Mouse (Mus musculus) lung, adult 18-20 months (tissue): ENCODE measurements around the gene Ankrd31.
A peak's percentile ranks its signal among the peaks of the same experiment; 100 is the strongest.
"Not testable (repeated sequence)": the region's sequence is repeated elsewhere in the genome, so short reads cannot be mapped to it uniquely, and the experiment has no call there.

Experiments used
- DNase-seq, 2 experiments: peaks; one replicate each; pipeline ENCODE4 v3.0.0; 2022; ENCODE audit warnings: mixed read lengths in 2 of 2

The Ankrd31 gene

DNA sequence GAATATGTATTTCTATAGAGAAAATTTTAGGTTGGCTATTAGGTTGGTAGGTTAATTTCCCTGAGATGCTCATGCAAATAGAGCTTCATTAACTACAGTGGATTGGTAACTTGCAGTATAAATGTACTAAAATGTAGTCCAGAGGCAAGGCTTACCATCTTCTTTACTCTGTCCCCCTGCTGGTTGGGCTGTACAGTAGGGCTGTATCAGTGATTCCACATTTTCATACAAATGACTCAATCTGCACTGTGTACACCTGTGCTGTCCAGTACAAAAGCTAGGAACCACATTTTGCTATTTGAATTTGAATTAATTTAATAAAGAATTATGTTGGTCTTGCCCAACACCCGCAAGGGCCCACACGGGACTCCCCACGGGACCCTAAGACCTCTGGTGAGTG lies 111.1 kb downstream of the Ankrd31 start:
- DNase-seq, result no peak

DNA sequence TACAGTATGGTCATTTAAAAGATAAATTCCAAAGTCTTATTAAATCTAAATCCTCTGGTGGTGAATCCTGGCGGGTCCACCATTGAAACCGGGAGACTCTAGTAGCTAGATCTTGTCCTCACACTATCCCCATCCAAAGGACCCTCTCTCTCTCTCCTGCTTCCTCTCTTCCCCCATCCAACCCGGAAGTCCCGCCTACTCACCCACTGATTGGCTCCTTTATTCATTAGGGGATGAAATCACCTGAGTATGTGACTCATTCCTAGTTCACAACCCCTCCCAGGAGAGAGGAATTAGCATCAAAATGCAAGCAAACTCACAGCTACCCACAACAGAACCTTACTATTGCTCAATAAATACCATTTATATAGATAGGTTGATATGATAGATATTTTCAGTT lies 122.7 kb downstream of the Ankrd31 start:
- no peak for DNase-seq

DNA sequence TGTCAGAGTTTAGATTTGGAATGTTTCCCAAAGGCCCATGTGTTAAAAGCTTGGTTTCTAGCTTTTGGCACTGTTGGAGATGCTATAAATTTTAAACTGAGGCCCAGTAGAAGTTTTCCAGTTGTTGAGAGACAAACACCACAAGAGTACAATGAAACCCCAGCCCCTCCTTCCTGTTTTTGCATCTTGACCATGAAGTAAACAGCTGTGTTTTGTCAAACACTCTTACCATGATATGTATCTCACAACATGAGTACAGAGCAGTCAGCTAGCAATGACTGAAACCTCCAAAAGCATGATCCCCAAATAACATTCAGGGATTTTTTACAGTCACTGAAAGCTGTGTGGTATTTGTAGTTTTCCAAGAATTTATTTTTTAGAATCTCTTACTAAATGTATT lies 126.0 kb downstream of the Ankrd31 start:
- DNase-seq, result no peak

DNA sequence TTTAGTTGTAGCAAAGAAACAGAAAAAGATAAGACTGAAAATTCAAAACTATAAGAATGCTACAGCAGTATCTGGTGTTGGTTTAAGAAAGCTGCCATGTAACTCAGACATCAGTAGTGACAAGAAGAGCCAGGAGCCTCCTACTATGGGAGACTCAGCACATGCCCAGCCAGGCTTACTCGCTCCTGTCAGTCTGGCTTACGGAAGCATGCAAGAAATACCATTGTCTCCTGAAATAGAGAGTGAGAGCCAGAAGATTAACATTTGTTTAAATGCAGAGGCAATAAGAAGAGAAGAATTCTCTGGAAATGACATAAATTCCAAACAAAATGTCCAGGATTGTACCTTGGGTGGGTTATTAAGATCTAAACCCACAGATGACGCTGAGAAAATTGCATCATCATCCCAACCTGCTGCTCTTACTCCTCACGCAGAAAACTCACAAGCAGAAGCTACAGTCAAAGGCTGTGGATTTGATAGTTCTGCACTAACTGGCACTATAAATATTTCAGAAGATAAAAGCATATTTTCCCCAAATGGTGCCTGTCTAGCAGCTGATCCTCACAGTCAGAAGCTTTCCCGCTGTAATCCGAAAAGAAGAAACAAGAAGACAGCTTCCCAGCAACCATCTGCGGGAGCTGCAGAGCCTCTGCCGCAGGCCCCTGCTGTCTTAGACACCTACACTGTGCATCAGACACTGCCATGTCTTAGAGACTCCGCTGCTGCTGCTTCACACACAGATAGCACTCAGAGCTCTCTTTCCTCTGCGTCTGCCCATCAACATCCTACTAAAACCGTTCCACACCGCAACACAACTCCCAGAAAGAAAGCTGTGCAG lies 130.4 kb downstream of the Ankrd31 start:
- DNase-seq, result no peak

DNA sequence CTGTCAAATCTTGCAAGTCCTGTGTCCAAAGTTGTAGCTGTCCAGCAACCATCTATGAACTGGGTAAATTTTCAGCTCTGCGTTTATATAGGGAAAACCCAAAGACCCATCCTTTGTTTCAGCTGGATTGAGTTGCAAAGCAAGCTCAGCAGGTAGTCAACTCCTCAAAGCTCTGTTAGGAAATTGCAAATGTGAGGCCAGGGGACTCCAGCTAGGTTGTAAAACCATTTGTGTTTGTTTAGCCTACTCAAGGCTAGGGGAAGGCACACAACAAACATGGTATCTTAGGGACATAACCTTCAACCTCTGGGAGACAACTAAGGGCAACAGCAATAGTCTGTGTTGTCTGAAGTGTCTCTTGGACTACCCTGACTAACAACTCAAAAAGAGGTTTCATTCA lies 136.5 kb downstream of the Ankrd31 start:
- no peak for DNase-seq

DNA sequence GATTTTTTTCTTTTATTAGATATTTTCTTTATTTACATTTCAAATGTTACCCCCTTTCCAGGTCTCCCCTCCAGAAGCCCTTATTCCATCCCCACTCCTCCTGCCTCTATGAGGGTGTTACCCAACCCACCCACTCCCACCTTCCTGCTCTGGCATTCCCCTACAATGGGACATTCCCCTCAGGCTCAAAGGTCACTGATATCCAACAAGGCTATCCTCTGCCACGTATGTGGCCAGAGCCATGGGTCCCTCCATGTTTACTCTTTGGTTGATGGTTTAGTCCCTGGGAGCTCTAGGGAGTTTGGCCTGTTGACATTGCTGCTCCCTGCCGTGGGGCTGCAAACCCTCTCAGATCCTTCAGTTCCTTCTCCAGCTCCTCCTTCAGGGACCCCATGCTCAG lies 141.9 kb downstream of the Ankrd31 start:
- no peak for DNase-seq

DNA sequence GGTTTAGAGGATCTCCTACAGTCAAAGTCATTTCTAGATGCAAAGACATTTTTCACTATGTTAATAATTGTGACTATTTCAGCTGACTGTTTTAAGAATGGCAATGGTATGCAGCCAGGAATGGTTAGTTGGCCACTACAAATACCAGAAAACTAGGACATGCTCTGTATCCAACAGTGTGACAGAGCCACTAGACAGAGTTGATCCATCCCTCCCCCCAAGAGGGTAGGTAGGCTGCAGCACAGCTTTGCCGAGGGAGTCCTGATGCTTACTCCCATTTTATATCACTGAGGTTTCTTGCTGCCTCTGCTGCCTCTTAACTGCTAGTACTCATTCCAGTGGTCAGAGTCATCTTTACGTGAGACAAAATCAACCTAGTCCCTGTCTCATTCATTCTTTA lies 147.1 kb downstream of the Ankrd31 start:
- no peak for DNase-seq

DNA sequence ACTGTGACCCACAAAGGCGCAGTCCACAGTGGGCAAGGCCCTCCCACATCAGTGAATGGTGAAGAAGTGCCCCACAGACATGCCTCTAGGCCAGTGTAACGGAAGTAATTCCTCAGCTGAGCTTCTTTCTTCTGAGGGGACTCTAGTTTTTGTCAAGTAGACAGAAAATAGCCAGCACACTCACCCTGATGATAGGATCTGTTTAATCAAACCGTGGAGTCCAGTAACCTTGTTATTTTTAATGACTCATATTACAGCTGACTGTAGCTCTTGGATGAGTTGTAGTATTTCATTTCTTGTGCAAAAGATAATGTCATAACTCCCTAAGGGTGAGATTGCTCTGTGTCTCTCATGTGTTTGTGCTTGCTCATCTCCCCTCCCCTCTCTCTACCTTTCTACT lies 158.6 kb downstream of the Ankrd31 start:
- no peak for DNase-seq

DNA sequence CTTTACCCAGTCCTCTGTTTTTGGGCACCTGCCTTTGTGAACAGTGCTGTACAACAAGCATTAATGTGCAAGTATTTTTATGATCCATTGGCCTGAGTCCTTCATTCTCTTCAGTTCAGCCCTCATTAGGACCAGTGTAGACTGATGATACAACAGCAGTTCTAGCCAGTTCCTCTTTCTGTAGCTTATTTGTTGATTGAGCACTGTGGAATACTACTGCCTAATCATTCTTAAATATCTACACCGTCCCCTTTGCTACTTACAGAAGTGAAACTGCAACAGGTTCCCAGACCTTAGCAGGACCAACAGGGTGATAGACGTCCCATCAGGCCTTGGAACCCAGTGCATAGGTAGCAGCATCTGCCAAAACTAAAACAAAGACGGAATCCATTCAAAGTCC lies 163.1 kb downstream of the Ankrd31 start:
- DNase-seq, result no peak

DNA sequence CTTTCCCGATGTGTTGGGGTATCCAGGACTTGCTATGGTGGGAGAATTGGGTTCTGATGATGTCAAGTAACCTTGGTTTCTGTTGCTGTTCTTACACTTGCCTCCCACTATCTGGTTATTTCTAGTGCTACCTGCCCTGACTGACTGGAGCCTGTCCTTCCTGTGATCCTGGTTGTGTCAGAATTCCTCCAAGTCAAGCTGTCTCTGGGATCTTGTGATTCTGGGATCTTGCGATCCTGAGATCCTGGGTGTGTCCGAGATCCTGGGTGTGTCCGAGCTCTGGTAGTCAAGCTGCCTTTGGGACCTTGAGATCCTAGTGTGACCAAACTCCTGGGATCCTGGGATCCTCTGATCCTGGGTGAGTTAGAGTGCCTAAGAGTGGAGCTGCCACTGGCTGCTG lies 175.1 kb downstream of the Ankrd31 start:
- DNase-seq, result not testable (repeated sequence)

DNA sequence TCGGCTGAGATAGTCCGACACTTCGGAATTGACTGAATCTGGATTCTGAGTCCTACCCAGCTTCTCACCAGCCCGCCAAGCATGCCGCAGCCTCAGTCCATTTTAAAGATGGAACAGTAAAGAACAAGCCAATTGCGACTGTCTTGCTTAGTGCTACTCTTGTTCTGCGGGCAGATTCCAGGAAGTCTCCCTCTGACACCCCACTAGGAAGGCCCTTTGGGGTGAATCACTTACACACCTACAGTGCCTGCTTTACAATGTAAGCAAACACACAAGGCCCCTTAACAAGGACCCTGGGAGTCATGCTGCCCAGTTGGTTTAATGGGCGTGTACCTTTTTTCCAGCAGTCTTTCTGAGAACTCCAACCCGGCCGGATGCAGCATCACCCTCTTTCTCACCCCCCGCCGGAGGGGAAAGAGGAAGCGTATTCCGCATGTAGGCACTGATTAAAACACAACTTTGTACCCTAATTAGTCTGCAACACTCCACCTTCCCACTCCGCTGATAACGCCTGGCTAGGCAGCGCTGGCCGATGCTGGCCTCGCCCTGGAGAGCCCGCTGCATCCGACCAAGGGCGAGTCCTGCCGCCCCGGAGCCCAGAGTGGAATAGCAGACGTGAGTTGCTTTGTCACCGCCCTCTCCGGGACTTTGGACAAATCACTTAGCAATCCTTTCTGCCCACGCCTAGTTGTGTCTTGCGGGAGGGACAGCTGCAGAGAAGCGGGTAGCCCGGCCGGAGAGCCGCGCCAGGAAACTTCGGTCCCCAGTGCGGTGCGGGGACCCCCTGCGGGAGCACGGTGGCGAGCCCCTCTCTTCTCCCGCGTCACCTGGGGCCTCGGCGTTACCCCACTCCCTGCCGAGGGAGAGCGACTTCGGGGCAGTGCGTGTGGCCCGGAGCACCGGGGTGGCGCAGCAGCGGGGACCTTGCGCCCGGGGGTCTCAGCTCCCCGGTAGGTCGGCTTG lies 176.2 kb downstream of the Ankrd31 start, which contains the start of gene Gcnt4:
Gene Gcnt4, plus strand, starts transcription at position 691 of the 963 bp plus-strand sequence.
- peak; percentile 15 to 39 for DNase-seq

DNA sequence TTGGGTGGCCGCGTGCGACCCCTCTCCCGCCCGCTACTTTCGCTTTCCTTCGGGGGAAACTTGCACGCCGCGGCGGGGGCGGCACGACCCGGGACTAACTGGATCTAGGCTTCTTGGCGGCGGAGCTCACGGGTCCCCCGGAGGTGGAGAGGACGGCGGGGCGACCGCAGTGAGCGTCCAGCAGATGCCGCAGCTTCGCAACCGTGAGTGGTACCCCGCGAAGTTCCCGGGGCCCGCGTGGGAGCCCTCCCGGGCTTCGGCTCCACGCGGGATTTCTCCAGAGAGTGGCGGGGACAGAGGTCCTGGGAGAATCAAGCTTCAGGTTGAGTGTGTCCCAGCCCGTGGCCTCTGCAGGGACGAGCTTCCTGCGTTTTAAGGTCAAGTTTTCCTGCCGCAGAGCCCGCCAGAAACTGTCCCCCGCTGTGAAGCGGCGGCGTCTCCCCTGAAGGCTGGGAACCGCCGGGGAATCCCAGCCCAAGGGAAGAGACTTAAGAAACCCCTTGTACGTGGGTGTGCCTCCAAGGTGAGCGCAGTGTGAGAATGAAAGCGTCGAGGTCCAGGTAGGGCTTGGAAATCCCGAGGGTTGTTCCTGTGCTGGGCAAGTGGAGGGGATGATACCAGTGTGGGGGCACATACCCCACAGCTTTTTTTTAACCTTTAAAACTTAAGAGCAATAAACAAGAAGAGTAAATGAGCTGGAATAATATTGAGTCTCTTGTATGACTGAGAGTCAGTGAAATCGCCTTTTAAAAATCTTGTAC lies 177.1 kb downstream of the Ankrd31 start:
- DNase-seq, result no peak

DNA sequence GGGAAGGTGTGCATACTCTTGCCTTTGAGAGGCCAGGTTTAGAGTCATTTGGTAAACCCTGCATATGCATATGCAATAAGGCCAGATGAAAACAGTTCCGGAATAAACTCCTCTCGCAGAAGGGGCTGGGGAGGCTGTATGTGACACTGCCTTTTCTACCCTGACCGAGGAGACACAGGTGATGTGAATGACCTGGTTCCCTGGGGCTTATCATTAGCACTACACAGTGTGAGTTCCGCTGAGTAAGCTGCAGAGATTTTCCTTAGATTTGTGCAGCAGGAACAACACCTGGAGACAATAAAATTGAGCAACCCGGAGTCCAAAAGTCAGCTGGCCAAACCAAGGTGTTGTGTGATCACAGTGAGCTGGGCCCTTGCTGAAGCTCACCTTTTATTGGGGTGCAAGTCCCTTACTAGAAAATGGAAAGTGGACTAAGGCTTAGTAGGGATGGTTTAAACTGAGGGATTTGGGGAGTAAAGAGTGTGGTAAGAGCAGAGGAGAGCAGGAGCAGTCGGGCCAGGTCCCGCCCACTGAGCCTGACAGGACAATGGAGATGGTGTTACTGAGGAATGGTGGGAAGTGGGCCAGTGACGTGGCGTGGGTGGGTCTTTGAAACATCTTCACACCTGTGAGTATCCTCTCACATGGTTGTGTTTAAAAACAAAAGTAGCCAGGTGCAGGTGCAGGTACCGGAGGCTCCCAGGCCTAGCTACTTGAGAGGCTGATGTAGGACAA lies 178.1 kb downstream of the Ankrd31 start:
- no peak for DNase-seq

DNA sequence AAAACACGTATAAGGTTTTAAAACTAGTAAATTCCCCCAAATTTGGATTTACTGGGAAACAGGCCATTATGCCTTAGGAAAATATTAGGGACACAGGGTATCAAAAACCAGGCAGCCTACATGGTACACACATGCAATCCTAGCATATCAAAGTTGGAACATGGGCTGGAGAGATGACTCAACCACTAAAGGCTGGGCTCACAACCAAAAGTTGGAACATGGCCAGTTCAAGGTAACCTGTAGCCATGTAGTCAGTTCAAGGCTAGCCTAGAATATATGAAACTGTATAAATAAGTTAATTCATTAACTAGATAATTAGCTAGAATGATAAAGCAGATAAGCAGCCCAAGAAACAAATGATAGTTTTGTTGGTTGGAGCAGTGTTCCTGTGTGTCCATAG lies 179.7 kb downstream of the Ankrd31 start:
- DNase-seq, result no peak

DNA sequence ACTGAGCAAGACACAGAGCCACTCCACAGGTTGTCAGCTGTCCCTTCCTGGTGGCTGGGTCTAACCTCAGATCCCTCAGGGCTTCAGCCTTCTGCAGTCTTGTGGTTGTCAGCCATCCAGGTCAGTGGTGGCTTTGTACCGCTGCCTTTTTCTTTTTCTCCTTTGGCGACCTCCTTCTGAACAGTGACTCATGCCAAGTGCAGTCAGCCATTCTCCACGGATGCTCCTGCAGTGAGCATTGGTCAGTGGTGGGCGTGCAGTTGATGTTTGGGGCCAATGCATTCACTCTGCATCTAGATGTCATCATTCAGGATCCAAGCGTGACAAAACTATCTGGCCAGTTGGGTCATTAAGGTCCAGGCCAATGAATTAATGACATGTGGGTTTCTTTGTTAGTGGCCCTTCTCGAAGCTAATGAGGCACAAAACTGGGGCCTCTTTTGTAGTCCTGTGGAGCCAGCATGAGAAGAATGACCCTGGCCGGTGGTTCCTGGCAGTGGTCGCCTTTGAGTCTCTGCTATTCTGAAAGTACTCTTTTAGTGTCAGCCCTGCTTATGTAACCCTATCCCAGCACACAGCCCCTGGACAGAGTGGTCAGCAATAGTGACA lies 180.5 kb downstream of the Ankrd31 start:
- DNase-seq, result no peak

DNA sequence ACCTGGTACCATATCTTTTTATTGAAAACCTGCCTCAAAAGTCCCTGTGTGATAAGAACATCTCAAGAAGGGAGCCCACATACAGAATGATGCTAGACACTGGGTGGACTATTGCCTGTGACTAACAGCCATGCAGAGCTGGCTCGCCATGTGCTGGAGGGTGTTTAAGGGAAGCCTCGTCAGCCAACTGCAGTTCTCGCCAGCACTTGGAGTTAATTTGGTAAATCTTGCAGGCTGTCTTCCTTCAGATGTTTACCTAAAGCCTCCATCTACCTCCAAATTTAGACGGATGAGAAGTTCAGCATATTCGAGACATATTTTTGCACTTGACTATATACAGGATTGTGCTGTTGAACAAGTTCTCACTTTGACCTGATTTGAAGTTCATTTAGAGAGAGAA lies 184.7 kb downstream of the Ankrd31 start:
- DNase-seq, result no peak

DNA sequence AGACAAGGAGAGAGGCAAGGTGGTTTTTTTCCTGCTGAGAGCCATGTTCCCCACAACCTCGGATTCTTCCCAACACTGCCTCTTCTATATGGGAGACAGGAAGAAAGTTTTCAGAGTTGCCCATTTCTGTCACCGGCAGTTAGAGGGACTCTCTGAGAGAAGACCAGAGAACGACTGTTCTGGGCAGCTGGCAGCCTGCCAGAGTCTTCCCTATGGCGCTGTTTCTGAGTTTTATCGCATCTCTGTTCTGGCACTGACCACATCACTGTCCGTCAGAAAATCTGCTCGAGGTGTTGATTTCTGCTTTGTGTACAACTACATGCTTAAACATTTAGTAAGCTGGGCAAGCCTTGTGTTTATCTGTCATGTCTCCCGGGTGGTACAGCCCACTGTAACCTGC lies 185.3 kb downstream of the Ankrd31 start:
- no peak for DNase-seq

DNA sequence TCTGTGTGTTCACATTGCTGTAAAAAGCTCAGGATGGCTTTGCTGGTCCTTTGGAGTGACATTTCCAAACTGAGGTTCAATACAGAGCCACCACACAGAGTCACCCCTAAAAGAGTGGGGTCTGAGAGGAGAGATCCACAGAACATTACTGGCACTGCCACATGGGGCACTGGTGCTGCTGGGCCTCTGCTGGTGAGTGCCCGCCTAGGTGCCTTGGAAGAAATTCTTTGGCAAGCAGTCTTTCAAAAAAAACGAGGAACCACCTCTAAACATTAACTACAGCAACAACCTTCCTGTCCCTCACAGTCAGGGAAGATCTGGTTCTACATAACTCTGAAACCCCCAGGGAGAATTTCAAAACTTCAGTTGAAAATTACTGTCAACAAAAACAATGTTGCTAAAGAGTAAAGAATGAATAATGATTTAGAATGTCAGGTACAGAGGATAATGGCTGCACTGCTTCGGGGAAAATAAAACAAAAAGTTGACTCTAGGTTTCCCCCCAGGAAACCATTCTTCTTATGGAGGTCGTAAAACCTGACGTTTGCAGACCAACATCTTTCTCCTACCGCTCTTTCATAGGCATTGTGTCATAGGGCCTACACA lies 188.2 kb downstream of the Ankrd31 start:
- no peak for DNase-seq

DNA sequence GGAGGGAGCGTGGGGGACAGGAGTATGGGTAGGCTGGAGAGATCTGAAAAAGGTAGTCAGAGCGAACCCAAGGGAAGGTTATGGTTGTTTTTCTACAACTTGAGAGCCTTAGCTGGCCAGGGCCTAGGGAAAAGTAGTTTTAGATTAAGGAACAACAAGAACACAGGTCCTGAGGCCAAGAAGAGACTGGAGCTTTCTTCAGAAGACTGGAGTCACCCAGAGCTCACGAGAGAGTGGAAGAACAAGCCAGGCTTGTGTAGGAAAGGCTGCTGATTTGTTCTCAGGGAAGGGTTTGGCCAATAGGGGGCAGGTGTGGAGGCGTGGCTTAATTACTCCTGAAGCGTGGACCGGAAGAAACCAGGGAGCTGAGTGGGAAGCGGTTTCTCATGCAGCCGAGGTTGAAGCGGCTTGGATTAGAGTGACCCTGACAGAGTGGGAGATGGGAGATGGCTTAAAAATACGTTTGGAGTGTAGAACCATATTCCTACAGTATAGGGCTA lies 189.0 kb downstream of the Ankrd31 start:
- DNase-seq, result no peak

DNA sequence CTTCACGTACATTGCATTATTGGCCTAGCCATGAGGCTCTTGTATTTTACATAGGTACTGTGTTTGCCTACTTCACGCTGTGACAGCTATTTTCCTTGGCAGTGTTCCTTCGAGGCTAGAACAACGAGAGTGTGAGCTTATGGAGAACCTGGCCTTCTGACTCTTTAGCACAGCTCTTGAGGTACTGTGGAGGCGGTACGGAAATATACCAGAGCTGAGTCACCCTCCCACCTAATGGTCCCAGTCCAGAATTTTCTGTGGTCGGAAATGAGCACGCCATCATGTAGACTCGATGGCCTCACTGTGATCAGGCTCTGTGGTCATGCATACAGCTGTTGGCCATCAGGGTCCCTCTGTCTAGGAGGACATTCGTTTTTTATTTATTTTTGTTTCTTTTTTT lies 191.6 kb downstream of the Ankrd31 start:
- no peak for DNase-seq

DNA sequence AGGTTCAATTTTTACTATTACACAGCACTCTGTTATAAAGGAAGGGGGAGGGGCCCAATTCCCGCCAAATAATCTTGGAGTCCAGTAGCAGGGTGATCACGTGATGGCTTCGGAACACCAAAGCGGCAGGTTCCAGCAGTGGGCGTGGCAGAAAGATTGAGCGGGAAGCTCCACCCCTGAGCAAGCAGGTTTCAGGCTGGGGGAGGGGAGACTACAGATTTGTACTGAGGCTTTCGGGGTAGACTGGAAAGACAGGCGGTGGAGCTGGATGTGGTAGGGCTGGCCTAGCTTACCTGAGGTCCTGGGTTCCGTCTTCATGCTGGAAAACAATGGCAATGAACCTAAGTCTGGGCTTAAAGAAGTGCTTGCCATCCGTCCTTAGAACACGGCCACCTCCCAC lies 193.4 kb downstream of the Ankrd31 start:
- DNase-seq, result not testable (repeated sequence)
